Mouse (Mus musculus) bone marrow macrophage, adult 2 months (primary cell): Measurements from ENCODE around the gene Slc51b.

Experiments
- CTCF ChIP-seq: IDR thresholded peaks from 2 replicates; pipeline ENCODE4 v1.5.1; 2012; ENCODE audit warnings: low read depth, mild to moderate bottlenecking, low read length, moderate library complexity
- POLR2A ChIP-seq: IDR thresholded peaks from 2 replicates; pipeline ENCODE4 v1.6.1; 2012; ENCODE audit warnings: mild to moderate bottlenecking, low read depth, low read length, borderline replicate concordance

- TF ChIP-seq CTCF (no peak), POLR2A (no peak)
Measured at GRCm38 (mm10) chr9:65410378-65410777, 12.4 kb downstream of the Slc51b start.
